Mouse (Mus musculus) monocyte, adult 5-6 weeks (primary cell): Measurements from ENCODE around the gene Gpd1. TPM values are rescaled to one million over a fixed set of nuclear protein-coding genes. Genes with fewer than 3 reads are reported as not detected.
A peak's percentile ranks its signal among the peaks of the same experiment; 100 is the strongest.
"Not testable (repeated sequence)": the region's sequence is repeated elsewhere in the genome, so short reads cannot be mapped to it uniquely, and the experiment has no call there.

Source experiments
- ATAC-seq: fragments of 153-309, 156-312 bp; replicated peaks from 2 replicates; pipeline ENCODE4 v1.8.0; 2017; ENCODE audit warnings: mild to moderate bottlenecking; ENCODE audit not compliant: low TSS enrichment, insufficient number of reproducible peaks, severe bottlenecking, poor library complexity, low FRiP score
- total RNA-seq: library from RNA; stranded (forward); fragments of 200-1000, 200-491, 200-594 nt; gene quantifications from 3 replicates; pipeline ENCODE4 v1.2.3, GENCODE M21; 2017

Gene Gpd1
- total RNA-seq, 1 experiment from 2014 or later: 3.8 TPM

DNA sequence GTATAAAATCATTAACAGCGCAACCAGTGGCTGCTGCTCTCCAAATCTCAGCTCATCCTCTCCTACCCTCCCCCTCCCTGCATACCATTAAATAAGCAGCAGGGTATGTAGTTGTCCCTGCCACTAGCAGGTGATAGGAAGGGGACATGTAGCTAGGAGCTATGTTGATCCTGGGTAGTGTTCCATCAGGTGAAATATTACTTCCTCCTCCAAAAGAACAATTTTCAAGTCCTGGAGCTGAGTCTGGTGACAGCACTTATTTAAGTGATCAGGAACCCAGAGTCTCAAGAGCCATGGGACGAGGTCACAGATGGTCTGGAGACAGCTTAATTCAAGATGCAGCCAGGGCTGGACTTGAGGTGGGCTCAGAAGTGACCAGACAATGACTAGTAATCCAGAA, 18.3 kb downstream of the Gpd1 start:
- no peak for ATAC-seq

DNA sequence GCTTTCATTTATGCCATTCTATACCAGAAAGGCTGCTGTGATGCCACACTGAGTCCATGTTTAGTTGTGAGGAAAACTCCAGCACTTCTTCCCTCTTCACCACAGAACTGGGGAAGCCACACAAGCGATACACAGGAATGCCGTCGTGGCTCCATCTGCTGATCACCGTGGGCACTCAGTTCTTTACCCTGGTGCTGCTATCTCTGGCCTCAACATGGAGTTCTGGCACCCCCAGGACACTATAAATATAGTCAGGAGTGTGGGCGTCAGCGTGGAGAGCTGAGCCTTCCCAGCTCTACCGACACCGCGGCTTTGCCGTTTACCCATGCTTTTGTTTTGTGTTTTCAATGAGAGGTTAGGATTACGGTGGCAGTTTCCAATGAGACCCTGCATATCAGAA, 19.4 kb downstream of the Gpd1 start:
- no peak for ATAC-seq

DNA sequence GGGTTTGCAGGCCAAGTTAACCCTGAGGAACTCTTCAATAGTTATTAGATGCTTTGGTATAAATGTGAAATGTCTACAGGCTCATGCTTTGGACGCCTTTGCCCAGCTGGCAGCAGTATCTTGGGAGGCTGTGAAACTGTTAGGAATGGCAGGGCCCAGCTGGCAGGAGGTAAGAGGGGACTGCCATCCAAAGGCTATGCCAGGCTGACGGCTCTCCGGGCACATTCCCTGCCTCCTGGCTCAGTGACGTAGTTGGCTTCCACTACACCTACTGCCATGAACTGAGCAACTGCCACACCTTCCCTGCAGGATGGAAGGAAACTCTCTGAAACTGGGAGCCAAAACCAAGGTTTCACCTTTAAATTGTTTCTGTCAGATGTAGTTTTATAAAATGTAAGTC, 22.9 kb downstream of the Gpd1 start:
- no peak for ATAC-seq

DNA sequence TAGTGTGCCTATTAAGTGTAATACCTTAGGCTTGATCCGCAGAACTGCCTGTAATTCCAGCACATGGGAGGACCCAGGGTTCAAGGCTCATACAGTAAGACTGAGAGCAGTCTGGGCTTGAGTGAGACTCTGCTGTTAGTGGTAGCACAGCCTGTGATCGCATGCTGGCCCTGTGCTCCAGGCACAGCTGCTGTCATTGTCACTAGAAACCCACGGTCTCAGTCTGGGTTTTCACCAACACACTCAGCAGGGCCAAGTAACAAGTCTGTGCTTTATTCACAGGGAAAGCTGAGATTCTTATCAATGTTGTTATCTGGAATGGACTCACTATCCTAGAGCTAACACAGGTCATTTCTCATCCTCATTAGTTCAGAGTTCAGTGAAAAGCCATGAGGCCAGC, 36.9 kb downstream of the Gpd1 start:
- ATAC-seq: no peak

DNA sequence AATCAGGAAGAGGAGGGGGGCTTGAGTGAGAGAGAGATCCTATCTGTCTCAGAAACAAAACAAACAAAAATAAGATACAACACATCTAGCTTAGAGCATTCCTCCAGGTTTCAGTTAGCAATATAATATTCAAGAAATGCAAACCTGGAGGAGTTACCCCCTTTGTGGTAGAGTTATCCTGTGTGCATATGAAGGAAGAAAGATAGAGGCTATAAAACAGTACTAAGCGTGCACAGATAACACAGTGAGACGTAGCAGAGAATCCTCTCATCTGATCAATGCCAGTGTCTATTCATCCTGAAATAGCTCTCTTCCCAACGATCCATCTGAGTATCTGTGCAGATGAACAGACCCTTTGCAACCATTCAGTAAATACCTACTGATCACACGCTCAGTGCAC, 50.2 kb downstream of the Gpd1 start:
- ATAC-seq: no peak

DNA sequence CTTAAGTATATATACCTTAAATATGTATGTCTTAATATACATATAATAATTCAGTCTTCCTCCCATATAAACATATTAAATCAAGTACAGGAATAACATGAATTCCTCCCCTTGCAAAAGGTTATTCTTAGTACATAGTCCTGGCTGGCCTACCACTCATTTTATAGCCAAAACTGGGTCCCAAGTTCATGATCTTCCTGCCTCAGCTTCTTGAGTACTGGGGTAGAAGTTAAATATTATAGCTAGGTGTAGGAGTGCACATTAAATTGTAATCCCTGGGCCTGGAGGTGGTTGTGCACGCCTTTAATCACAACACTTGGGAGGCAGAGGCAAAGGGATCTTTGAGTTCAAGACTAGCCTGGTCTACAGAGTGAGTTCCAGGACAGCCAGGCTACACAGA, 51.4 kb downstream of the Gpd1 start:
- no peak for ATAC-seq

DNA sequence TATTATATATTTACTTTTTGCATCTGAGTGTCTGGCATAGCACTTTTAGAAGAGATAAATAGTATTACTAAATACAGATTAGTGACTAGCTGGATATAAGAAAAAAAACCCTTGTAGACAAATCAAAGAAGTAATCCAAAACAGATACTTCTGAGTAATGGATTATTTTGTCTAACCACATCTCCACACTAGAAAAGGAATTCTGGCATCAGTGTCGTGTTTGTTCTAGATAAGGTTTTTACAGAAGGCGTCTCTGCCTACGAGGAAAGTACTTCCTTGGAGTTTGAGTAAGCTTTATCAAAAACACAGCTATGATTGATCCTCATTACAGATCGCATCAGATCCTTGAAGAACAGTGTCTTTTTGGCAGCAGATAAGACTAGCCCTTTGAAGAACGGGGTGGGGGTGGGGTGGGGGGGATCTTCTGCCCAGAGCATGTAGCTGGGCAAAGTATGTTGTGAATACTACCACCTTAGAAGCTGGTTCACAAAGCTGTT, 53.7 kb downstream of the Gpd1 start:
- ATAC-seq: no peak

DNA sequence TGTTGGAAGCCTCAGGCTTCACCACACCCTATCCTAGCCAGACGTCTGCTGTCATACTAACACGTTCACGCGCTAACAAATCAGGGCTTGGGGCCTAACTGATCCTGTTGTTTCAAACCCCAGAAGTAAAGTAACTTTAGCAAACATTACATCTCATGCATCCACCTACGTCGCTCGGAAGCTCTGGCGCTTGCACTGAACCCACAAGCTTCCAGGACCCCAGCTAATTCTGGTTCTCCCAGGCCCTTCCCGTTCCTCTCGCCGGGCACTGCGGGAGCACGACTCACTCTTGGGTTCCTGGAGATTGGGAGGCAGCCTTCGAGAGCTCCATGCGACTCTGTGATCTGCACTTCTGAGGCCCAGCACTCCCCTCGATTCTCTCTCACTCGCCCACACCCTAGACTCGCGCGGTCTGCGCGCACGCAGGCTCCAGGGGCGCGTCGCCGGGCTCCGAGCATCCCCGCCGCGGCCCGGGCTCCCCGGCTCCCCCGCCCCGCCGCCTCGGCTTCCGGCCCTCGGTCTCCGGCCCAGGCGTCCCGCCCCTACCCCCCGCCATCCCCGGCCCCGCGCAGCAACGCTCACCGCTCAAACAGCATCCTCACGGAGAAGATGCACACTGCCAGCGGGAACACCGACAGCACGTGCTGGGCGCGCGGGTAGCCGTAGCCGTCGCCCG, 54.4 kb downstream of the Gpd1 start:
- ATAC-seq: 0 out of 2 replicates have a peak, but pooled peaks have one; percentile 7

DNA sequence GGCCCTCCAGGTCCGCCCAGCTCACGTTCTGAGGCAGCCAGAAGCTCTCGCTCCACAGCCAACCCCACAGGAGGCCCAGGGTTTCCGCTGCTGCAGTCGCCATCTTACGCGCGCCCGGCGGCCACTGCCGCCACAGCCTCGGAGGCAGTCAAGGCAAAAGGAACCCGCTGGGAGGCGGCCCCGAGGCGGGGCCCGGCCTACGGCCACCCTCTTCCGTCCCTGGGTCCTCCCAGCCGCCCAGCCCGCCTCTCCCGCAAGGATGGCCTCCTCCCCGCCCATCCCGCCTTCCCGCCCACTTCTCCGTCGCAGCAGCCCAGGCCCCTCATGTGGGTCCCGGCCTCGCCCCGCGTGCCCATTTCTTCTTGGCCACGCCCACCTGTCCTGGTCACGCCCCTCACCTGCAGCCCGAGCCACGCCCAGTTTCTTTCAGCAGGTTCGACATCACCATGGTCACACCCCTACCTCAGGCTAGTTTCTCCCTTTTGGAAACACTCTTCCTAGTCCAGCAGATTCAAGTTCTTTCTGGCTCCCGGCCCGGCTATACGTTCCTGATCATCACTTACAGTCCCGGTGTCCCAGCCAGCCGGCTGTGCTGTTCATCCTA, 55.1 kb downstream of the Gpd1 start:
- ATAC-seq: peak; percentile 84

DNA sequence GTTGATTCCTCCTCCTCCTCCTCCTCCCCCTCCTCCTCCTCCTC, 55.4 kb downstream of the Gpd1 start, which contains the start of gene Cers5:
Cers5 (minus strand) TSS at position 5 of the 44 bp plus-strand sequence.
- not testable (repeated sequence) for ATAC-seq

DNA sequence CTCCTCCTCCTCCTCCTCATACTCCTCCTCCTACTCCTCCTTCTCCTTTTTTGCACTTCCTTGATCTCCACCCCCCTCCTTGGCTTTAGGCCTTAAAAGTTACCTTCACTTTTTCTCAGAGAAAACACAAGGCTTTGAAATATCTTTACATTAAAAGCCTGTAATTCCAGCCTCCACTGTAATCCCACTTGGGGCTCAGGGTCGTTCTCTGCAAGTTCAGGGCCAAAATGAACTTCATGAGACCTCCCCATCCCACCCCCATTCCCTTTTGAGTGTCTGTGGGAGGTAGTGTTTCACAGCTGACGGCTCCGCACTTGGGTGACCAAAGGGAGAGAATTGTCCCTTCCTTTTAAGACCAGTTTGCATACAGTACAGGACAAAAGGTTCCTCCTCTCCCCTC, 55.6 kb downstream of the Gpd1 start:
- no peak for ATAC-seq

Other genes with a start within 250 kb of the Gpd1 start
- gene Bcdin3d, start 242.8 kb upstream of the Gpd1 start, total RNA-seq: 6.8 to 12.5 TPM (median 7.3 TPM) in 3 replicates
- 0.11 TPM in 1 of 3 replicates, not detected in the others for gene Faim2, start 189.3 kb upstream of the Gpd1 start, total RNA-seq
- not detected in 3 replicates for gene Aqp2, start 138.5 kb upstream of the Gpd1 start, total RNA-seq
- gene Aqp5, start 126.7 kb upstream of the Gpd1 start, total RNA-seq: not detected in 3 replicates
- not detected in 3 replicates for gene Aqp6, start 116.1 kb upstream of the Gpd1 start, total RNA-seq
- 16.4 to 36.9 TPM (median 17.8 TPM) in 3 replicates for gene Racgap1, start 65.9 kb upstream of the Gpd1 start, total RNA-seq
- not detected in 3 replicates for gene Asic1, start 47.1 kb upstream of the Gpd1 start, total RNA-seq
- 24.4 to 29.5 TPM (median 24.5 TPM) in 3 replicates for gene Smarcd1, start 15.4 kb upstream of the Gpd1 start, total RNA-seq
- gene Gm17349, start 12.0 kb upstream of the Gpd1 start, total RNA-seq: 11.3 TPM in 1 of 3 replicates, not detected in the others
- 33.2 to 55.3 TPM (median 34.4 TPM) in 3 replicates for gene Cox14, start 8.1 kb downstream of the Gpd1 start, total RNA-seq
- gene Cers5, start 55.4 kb downstream of the Gpd1 start, total RNA-seq: 56.2 to 67.9 TPM (median 57.5 TPM) in 3 replicates
- 21.8 to 31.4 TPM (median 27.4 TPM) in 3 replicates for gene Lima1, start 157.9 kb downstream of the Gpd1 start, total RNA-seq
- gene Fam186a, start 249.5 kb downstream of the Gpd1 start, total RNA-seq: not detected in 3 replicates